Mouse (Mus musculus) limb, embryonic 15.5 days (tissue): Measurements from ENCODE around the gene Gm48551. TPM values are rescaled to one million over a fixed set of nuclear protein-coding genes. Genes with fewer than 3 reads are reported as not detected.

ENCODE experiments used
- ATAC-seq: fragments of 200-750 bp; cut with Nextera tagmentation; 2 replicates; pipeline ENCODE4 v1.8.0; 2017; ENCODE audit warnings: low read depth, moderate TSS enrichment; ENCODE audit not compliant: insufficient number of reproducible peaks, low FRiP score, low TSS enrichment
- H3K27ac ChIP-seq: fragments of 300-500 bp; sonication (generic); 2 replicates; pipeline ENCODE4 v1.5.1; 2015; ENCODE audit warnings: moderate library complexity, mild to moderate bottlenecking, inconsistent platforms
- H3K27me3 ChIP-seq: fragments of 300-500 bp; sonication (generic); 2 replicates; pipeline ENCODE4 v1.6.1; 2015; ENCODE audit warnings: inconsistent platforms
- H3K36me3 ChIP-seq: fragments of 300-500 bp; sonication (generic); 2 replicates; pipeline ENCODE4 v1.6.1; 2015; ENCODE audit warnings: inconsistent platforms
- H3K4me1 ChIP-seq: fragments of 300-500 bp; sonication (generic); 2 replicates; pipeline ENCODE4 v1.6.1; 2015; ENCODE audit warnings: inconsistent platforms
- H3K4me2 ChIP-seq: fragments of 300-500 bp; sonication (generic); 2 replicates; pipeline ENCODE4 v1.6.1; 2015; ENCODE audit warnings: mild to moderate bottlenecking, inconsistent platforms
- H3K4me3 ChIP-seq: fragments of 300-500 bp; sonication (generic); 2 replicates; pipeline ENCODE4 v1.5.1; 2015; ENCODE audit warnings: mild to moderate bottlenecking, inconsistent platforms
- H3K9ac ChIP-seq: fragments of 300-500 bp; sonication (generic); 2 replicates; pipeline ENCODE4 v1.6.1; 2015; ENCODE audit warnings: inconsistent platforms
- H3K9me3 ChIP-seq: fragments of 300-500 bp; sonication (generic); 2 replicates; pipeline ENCODE4 v1.6.1; 2016; ENCODE audit warnings: inconsistent platforms
- WGBS: fragments of 180-500 bp; shearing (Covaris S2); methylation state at CpG from one replicate; pipeline ENCODE4 v1.1.7; 2015; 5-methylcytosine and 5-hydroxymethylcytosine counted together
- polyA plus RNA-seq: library from polyadenylated mRNA; unstranded; fragments of >200 nt; fragmentation: Nextera tagmentation; extraction: Ambion mirVana; gene quantifications from 2 replicates; pipeline ENCODE4 v1.2.1, GENCODE M21; 2015

The Gm48551 gene
- polyA plus RNA-seq, 1 experiment from 2014 or later: 3.1 TPM

GRCm38 (mm10) chr10:81423476-81424245 lies 39.4 kb downstream of the Gm48551 start:
- peaks cover 27% of the 10 kb centered on the region for H3K36me3 ChIP-seq
- H3K9me3 ChIP-seq: no peaks in the 10 kb centered on the region
- peak overlapping the region; percentile 84 for H3K27ac ChIP-seq
- WGBS: 62% methylated on average over 4 of the region's 4 CpGs
- peak overlapping the region; percentile 74 for H3K4me3 ChIP-seq
- H3K4me2 ChIP-seq: peak overlapping the region; percentile 75
- ATAC-seq: no peak
- H3K9ac ChIP-seq: no peak overlapping the region
- H3K27me3 ChIP-seq: no peaks in the 10 kb centered on the region
- H3K4me1 ChIP-seq: peaks cover 73% of the 10 kb centered on the region

GRCm38 (mm10) chr10:81424246-81425051 lies 40.2 kb downstream of the Gm48551 start:
- Histone ChIP-seq H3K27me3 (no peaks in the 10 kb centered on the region), H3K4me2 (peak overlapping the region; percentile 75), H3K4me1 (peaks cover 72% of the 10 kb centered on the region), H3K9ac (0 out of 2 replicates have a peak overlapping the region, but pooled peaks have one; percentile 14), H3K36me3 (peaks cover 20% of the 10 kb centered on the region), H3K4me3 (peak overlapping the region; percentile 74), H3K9me3 (no peaks in the 10 kb centered on the region), H3K27ac (peak overlapping the region; percentile 84)
- WGBS: 6% methylated on average over 24 of the region's 25 CpGs
- ATAC-seq: no peak

GRCm38 (mm10) chr10:81425236-81425850 lies 41.1 kb downstream of the Gm48551 start:
- H3K27me3 ChIP-seq: no peaks in the 10 kb centered on the region
- H3K9me3 ChIP-seq: no peaks in the 10 kb centered on the region
- peak overlapping the region; percentile 74 for H3K4me3 ChIP-seq
- H3K27ac ChIP-seq: peak overlapping the region; percentile 84
- peaks cover 68% of the 10 kb centered on the region for H3K4me1 ChIP-seq
- WGBS: 33% methylated on average over 10 of the region's 10 CpGs
- H3K36me3 ChIP-seq: peaks cover 11% of the 10 kb centered on the region
- H3K9ac ChIP-seq: peak overlapping the region; percentile 39
- ATAC-seq: no peak
- peak overlapping the region; percentile 75 for H3K4me2 ChIP-seq

GRCm38 (mm10) chr10:81426081-81426671 lies 41.9 kb downstream of the Gm48551 start:
- Histone ChIP-seq H3K4me1 (peaks cover 64% of the 10 kb centered on the region), H3K4me3 (peak overlapping the region; percentile 74), H3K9ac (peak overlapping the region; percentile 69), H3K27ac (peak overlapping the region; percentile 86), H3K27me3 (no peaks in the 10 kb centered on the region), H3K9me3 (no peaks in the 10 kb centered on the region), H3K36me3 (peaks cover 7% of the 10 kb centered on the region; the same call in 1 of the 2 replicates), H3K4me2 (peak overlapping the region; percentile 75)
- WGBS: 2% methylated on average over 18 of the region's 33 CpGs
- no peak for ATAC-seq

GRCm38 (mm10) chr10:81426897-81427296 lies 42.6 kb downstream of the Gm48551 start:
- WGBS: under 1% methylated on average over 37 of the region's 38 CpGs
- H3K9me3 ChIP-seq: no peaks in the 10 kb centered on the region
- H3K4me3 ChIP-seq: peak overlapping the region; percentile 74
- peak overlapping the region; percentile 86 for H3K27ac ChIP-seq
- H3K4me2 ChIP-seq: peak overlapping the region; percentile 75
- peak overlapping the region; percentile 69 for H3K9ac ChIP-seq
- peaks cover 63% of the 10 kb centered on the region for H3K4me1 ChIP-seq
- H3K27me3 ChIP-seq: no peaks in the 10 kb centered on the region
- no peak for ATAC-seq
- H3K36me3 ChIP-seq: no peaks in the 10 kb centered on the region

- H3K36me3 ChIP-seq: no peaks in the 10 kb centered on the region
- ATAC-seq: no peak
- H3K9me3 ChIP-seq: no peaks in the 10 kb centered on the region
- H3K4me2 ChIP-seq: peak overlapping the region; percentile 75
- peak overlapping the region; percentile 69 for H3K9ac ChIP-seq
- WGBS: 34% methylated on average over 3 of the region's 3 CpGs
- H3K27me3 ChIP-seq: no peaks in the 10 kb centered on the region
- H3K4me1 ChIP-seq: peaks cover 60% of the 10 kb centered on the region
- H3K27ac ChIP-seq: peak overlapping the region; percentile 86
- H3K4me3 ChIP-seq: peak overlapping the region; percentile 74
These were observed 43.1 kb downstream of the Gm48551 start for GRCm38 (mm10) chr10:81427327-81427726.

GRCm38 (mm10) chr10:81427804-81428506 lies 43.7 kb downstream of the Gm48551 start:
- no peak for ATAC-seq
- no peaks in the 10 kb centered on the region for H3K36me3 ChIP-seq
- no peak overlapping the region for H3K4me3 ChIP-seq
- no peak overlapping the region for H3K9ac ChIP-seq
- no peak overlapping the region for H3K27ac ChIP-seq
- H3K27me3 ChIP-seq: no peaks in the 10 kb centered on the region
- WGBS: 77% methylated on average over 8 of the region's 8 CpGs
- peaks cover 59% of the 10 kb centered on the region for H3K4me1 ChIP-seq
- H3K9me3 ChIP-seq: no peaks in the 10 kb centered on the region
- H3K4me2 ChIP-seq: no peak overlapping the region

GRCm38 (mm10) chr10:81428507-81428870 lies 44.2 kb downstream of the Gm48551 start:
- Histone ChIP-seq H3K4me2 (no peak overlapping the region), H3K27ac (no peak overlapping the region), H3K9ac (no peak overlapping the region), H3K9me3 (no peaks in the 10 kb centered on the region), H3K4me1 (peaks cover 64% of the 10 kb centered on the region), H3K27me3 (no peaks in the 10 kb centered on the region), H3K4me3 (no peak overlapping the region), H3K36me3 (no peaks in the 10 kb centered on the region)
- 91% methylated on average over 7 of the region's 7 CpGs for WGBS
- no peak for ATAC-seq

GRCm38 (mm10) chr10:81429092-81429491 lies 44.8 kb downstream of the Gm48551 start:
- 37% methylated on average over 2 of the region's 2 CpGs for WGBS
- H3K4me1 ChIP-seq: peaks cover 64% of the 10 kb centered on the region
- H3K4me3 ChIP-seq: peak overlapping the region; percentile 76
- no peaks in the 10 kb centered on the region for H3K36me3 ChIP-seq
- H3K9ac ChIP-seq: no peak overlapping the region
- H3K27me3 ChIP-seq: no peaks in the 10 kb centered on the region
- peak overlapping the region; percentile 94 for H3K4me2 ChIP-seq
- no peak for ATAC-seq
- H3K27ac ChIP-seq: peak overlapping the region; percentile 93
- H3K9me3 ChIP-seq: no peaks in the 10 kb centered on the region

- Histone ChIP-seq H3K9me3 (no peaks in the 10 kb centered on the region), H3K36me3 (no peaks in the 10 kb centered on the region), H3K27me3 (no peaks in the 10 kb centered on the region), H3K9ac (peak overlapping the region; percentile 68), H3K4me2 (peak overlapping the region; percentile 94), H3K27ac (peak overlapping the region; percentile 93), H3K4me1 (peaks cover 63% of the 10 kb centered on the region), H3K4me3 (peak overlapping the region; percentile 76)
- WGBS: 0% methylated on average over 20 of the region's 20 CpGs
- ATAC-seq: peak; percentile 26; the same call in 1 of the 2 replicates
These were observed 45.4 kb downstream of the Gm48551 start for GRCm38 (mm10) chr10:81429605-81430061.
